Mouse (Mus musculus): Measurements from ENCODE around the gene Pak4. TPM values are rescaled to one million over a fixed set of nuclear protein-coding genes. Genes with fewer than 3 reads are reported as not detected.

Gene Pak4
- polyA plus RNA-seq, 1 experiment from 2014 or later, result 20.9 TPM

DNA sequence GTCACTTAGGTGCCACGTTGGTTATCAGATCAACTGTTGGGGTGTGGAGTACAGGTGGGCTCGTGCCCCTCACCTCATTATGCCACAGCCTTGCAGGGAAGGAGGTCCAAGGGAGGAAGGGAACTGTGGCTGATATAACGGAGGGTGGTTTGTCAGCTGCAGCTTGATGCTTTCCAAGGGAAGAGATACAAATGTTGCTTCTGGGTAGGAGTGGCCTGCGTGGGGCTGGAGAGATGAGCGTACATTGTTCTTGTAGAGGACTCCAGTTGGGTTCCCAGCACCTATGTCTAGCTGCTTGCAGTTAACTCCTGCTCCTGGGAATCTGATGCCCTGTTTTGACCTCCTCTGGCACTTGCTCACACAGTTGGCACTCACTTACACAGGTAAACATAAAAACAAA is 5.2 kb upstream of the Pak4 start:
- no peak overlapping the region for H3K4me3 ChIP-seq
- no peaks in the 10 kb centered on the region for H3K9me3 ChIP-seq
- 79% methylated on average over 5 of the region's 5 CpGs for WGBS
- no peak overlapping the region for H3K4me2 ChIP-seq
- H3K36me3 ChIP-seq (replicated peaks), result no peaks in the 10 kb centered on the region
- no peak overlapping the region for H3K27ac ChIP-seq
- H3K4me1 ChIP-seq, result peaks cover 11% of the 10 kb centered on the region; the same call in 1 of the 2 replicates
- no peak overlapping the region for H3K9ac ChIP-seq
- no peaks in the 10 kb centered on the region for H3K27me3 ChIP-seq (replicated peaks)
- ATAC-seq (replicated peaks), result no peak

DNA sequence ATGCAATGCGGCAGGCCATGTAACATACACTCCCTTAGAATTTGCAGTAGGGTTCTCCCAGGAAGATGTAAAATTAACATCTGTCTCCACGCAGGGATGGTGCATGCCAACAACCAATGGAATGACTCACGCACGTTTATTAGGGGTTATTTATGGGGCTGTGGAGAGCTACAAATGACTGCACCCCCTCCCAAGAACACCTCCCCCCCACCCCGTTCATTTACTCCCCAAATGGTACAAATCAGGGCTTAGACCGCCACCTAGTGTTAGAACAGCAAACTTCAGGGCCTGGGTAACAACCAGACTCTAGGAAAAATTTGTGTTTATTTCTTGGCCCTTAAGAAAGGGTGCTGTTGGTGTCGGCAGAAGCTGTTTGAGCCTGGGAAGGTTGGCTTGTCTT is 3.7 kb upstream of the Pak4 start:
- no peaks in the 10 kb centered on the region for H3K27me3 ChIP-seq (replicated peaks)
- H3K36me3 ChIP-seq (replicated peaks), result no peaks in the 10 kb centered on the region
- no peak for ATAC-seq (replicated peaks)
- peaks cover 19% of the 10 kb centered on the region for H3K4me1 ChIP-seq
- WGBS, result 28% methylated on average over 7 of the region's 7 CpGs
- no peaks in the 10 kb centered on the region for H3K9me3 ChIP-seq
- no peak overlapping the region for H3K27ac ChIP-seq
- no peak overlapping the region for H3K4me3 ChIP-seq
- H3K4me2 ChIP-seq, result no peak overlapping the region; the same call in 1 of the 2 replicates
- H3K9ac ChIP-seq, result no peak overlapping the region; the same call in 1 of the 2 replicates

DNA sequence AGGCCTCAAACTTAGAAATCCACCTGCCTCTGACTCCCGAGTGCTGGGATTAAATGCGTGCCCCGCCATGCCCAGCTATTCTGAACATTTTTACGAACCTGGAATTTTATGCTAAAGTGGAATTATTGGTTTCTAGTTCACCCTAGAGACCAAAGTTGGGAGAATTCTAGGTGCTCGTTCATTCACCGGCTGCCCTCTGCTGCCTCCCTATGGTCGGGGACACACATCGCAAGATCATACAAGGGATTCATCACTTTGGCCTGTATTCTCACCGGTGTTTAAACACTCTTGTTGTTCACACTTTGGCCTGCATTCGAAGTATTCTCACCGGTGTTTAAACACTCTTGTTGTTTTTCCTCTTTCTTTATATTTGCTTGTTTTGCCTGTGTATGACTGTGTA is 3.0 kb upstream of the Pak4 start:
- Histone ChIP-seq H3K27me3 (replicated peaks) (no peaks in the 10 kb centered on the region), H3K27ac (no peak overlapping the region), H3K4me3 (no peak overlapping the region), H3K4me1 (peaks cover 25% of the 10 kb centered on the region), H3K9me3 (no peaks in the 10 kb centered on the region), H3K4me2 (no peak overlapping the region), H3K9ac (no peak overlapping the region), H3K36me3 (replicated peaks) (no peaks in the 10 kb centered on the region)
- ATAC-seq (replicated peaks), result no peak
- 19% methylated on average over 11 of the region's 11 CpGs for WGBS

DNA sequence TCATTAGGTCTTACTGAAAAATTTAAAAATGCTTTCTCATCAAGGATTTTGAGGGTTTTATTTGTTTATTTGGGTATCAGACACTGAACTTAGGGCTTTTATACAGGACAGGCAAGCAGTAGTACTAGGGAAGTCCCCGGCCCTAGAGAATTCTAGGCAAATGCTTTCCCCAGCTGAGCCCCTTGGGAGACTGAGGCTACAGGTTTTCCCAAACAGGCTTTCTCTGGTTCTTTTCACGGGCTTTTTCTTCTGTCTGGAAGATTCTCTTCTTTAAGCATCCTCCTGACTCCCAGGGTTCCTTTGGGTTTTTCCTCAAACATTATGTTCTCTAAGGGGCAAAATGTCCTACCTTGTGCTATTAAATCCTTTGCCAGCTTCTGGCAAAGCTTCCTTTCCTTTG is 966 bp upstream of the Pak4 start:
- Histone ChIP-seq H3K4me2 (no peak overlapping the region), H3K27me3 (replicated peaks) (no peaks in the 10 kb centered on the region), H3K36me3 (replicated peaks) (no peaks in the 10 kb centered on the region), H3K9me3 (no peaks in the 10 kb centered on the region), H3K27ac (no peak overlapping the region), H3K4me1 (peaks cover 33% of the 10 kb centered on the region), H3K4me3 (no peak overlapping the region), H3K9ac (no peak overlapping the region)
- no peak for ATAC-seq (replicated peaks)
- WGBS, result 71% methylated on average over 2 of the region's 2 CpGs

DNA sequence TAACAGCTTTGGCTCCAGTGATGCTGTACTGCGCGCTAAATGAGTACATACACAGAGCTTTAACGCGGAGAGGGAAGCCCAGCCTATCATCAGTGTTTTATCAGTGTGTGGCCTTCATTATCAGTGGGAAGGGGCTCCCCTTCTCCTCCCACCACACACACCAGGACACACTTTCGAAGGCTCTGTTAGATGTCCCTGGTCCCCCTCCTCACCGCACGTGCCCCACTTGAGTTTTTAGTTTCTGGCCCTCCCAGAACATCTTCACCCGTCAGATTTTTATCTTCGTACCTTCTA is 761 bp downstream of the Pak4 start:
- Histone ChIP-seq H3K4me3 (peak overlapping the region; percentile 55), H3K4me2 (peak overlapping the region; percentile 85), H3K36me3 (replicated peaks) (no peaks in the 10 kb centered on the region), H3K9ac (peak overlapping the region; percentile 39), H3K4me1 (peaks cover 40% of the 10 kb centered on the region), H3K27ac (peak overlapping the region; percentile 78; the same call in 1 of the 2 replicates), H3K27me3 (replicated peaks) (no peaks in the 10 kb centered on the region), H3K9me3 (no peaks in the 10 kb centered on the region)
- 12% methylated on average over 9 of the region's 9 CpGs for WGBS
- peak; percentile 24; the same call in 1 of the 2 replicates for ATAC-seq (replicated peaks)

DNA sequence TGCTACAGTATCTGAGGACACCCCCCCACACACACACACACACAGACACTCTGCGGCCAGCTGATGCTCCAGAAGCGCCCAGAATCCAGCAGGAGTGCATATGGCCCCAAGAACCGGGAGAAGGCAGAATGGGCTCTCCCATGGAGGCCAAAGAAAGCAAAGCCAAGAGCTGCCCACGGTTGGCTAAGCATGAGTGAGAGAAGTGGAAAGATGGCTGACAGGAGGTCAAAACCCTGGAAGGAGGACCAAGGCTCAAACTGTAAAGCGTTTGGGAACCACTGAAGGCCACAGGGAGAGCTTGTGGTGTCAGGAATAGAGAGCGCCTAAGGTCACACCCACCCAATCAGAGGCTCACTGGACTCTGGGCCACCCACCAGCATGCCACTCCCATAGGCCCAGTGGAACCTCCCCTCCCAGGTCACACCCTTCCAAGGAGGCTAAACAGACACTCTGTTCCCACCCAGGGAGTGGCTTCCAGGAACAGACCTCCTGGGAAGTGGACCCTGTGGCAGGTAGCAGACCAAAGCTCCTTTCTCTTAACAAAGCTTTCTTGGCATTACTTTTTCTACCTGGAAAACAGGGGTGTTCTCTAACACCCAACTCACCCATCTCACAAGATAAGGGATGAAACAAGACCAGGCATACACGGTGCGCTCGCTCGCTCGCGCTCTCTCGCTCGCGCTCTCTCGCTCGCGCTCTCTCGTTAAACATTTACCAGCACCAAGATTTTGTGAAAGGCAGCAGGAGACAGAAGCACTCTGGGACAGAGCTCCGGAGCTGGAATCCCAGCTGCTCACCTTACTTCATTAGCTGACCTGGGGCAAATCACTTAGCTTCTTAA is 1.3 kb downstream of the Pak4 start:
- H3K27me3 ChIP-seq (replicated peaks), result no peaks in the 10 kb centered on the region
- H3K9me3 ChIP-seq, result no peaks in the 10 kb centered on the region
- peaks cover 40% of the 10 kb centered on the region for H3K4me1 ChIP-seq
- H3K4me2 ChIP-seq, result peak overlapping the region; percentile 85
- H3K4me3 ChIP-seq, result peak overlapping the region; percentile 55
- no peak for ATAC-seq (replicated peaks)
- H3K36me3 ChIP-seq (replicated peaks), result no peaks in the 10 kb centered on the region
- H3K27ac ChIP-seq, result peak overlapping the region; percentile 78; the same call in 1 of the 2 replicates
- peak overlapping the region; percentile 39 for H3K9ac ChIP-seq
- WGBS, result 45% methylated on average over 20 of the region's 20 CpGs

DNA sequence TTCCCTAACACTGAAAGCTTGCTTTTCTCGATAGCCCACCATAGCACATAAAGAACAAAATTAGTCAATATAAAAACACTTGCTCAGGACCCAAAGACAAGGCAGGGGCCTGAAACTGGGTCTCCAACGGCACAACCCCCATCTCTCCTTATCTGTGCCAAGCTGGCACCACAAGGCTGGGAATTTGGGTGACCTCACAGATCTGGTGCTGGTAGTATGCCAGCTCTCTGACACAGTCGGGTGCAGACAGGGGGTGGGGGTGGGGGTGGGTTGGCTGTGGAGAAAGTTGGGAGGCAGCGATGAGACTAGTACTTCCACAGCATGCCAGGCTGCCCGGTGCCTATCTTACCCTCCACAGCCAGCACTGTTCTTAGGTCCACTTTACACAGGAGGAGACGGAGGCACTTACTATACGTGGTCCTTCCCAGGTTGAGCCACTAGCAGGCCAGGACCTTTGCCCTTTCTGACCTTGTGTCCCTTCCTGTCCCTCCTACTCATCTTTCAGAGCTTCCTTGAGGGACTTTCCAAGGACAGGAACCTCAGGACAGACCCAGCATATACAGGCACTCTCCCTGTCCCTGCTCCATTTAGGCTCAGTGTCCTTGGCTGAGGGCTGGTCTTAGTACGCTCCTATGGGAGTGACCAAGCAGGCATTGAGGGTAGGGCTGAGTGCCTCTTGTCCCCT is 2.1 kb downstream of the Pak4 start:
- Histone ChIP-seq H3K4me3 (no peak overlapping the region), H3K9ac (no peak overlapping the region), H3K36me3 (replicated peaks) (no peaks in the 10 kb centered on the region), H3K27ac (no peak overlapping the region), H3K4me1 (peaks cover 35% of the 10 kb centered on the region), H3K4me2 (peak overlapping the region; percentile 85; the same call in 1 of the 2 replicates), H3K27me3 (replicated peaks) (no peaks in the 10 kb centered on the region), H3K9me3 (no peaks in the 10 kb centered on the region)
- 74% methylated on average over 8 of the region's 8 CpGs for WGBS
- no peak for ATAC-seq (replicated peaks)

DNA sequence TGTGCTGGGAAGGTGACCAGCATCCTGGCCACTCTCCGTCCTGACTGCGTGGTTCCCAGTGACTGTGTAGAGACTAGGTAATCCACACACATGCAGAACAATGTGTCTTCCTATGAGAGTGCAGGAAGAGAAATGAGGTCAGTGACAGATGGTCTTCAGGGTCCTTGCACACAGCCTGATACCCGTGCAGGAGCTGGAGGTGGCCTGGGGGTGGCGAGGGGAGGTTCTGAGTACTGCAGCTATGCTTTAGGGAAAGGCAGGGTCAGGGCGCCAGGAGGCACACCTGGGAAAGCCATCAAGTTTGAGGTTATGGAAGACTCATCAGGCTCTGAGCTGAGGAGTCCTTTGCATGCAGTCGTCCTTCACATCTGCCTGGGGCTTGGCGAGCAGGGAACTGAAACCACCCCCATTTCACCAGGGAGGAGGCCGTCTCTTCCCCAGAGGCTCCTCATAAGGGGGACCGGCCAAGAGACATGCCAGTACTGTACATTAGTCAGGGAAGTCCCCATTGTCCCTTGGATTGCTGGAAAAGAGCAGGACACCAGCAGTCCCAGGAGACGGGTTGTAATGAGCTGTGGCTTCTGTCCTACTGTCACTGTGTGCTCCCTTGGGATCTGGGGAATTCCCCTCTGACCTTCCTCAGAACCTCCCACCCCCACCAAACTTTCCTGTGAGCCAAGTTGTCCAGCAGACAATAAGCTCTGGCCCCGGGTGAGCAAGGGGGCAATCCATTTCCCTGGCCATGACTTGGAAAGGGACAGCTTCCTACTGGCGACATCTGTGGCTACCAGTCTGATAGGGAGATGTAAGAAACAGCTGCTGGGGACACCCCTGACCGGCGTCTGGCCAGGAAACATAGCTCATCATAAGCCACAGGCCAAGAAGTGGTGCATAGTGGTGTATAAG is 4.5 kb downstream of the Pak4 start:
- no peak for ATAC-seq (replicated peaks)
- Histone ChIP-seq H3K4me3 (no peak overlapping the region), H3K27me3 (replicated peaks) (no peaks in the 10 kb centered on the region), H3K9ac (no peak overlapping the region), H3K9me3 (no peaks in the 10 kb centered on the region), H3K27ac (no peak overlapping the region), H3K4me2 (no peak overlapping the region), H3K36me3 (replicated peaks) (no peaks in the 10 kb centered on the region), H3K4me1 (peaks cover 33% of the 10 kb centered on the region)
- WGBS, result 63% methylated on average over 14 of the region's 14 CpGs

DNA sequence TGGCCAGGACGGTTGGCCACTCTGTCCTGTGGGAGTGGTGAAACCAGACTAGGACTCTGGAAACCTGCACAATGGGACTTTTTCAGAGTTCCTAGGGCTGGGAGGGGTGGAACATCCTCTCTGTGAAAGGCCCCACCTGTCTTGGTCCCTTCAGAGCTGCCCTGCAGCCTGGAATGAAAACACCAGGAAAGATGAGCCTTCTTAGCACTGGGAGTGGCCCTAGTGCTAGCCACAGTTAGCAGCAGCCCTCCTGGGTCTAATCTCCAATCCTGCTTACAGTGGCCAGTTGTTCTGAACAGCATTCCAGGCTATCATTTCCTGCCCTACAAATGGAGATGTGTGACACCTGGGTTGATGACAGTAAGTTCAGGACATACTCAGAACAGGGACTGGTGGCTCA is 6.1 kb downstream of the Pak4 start:
- Histone ChIP-seq H3K4me1 (peaks cover 33% of the 10 kb centered on the region), H3K36me3 (replicated peaks) (no peaks in the 10 kb centered on the region), H3K9ac (no peak overlapping the region), H3K4me2 (no peak overlapping the region), H3K27me3 (replicated peaks) (no peaks in the 10 kb centered on the region), H3K9me3 (no peaks in the 10 kb centered on the region), H3K27ac (no peak overlapping the region), H3K4me3 (no peak overlapping the region)
- WGBS, result 47% methylated on average over 1 of the region's 1 CpGs
- no peak for ATAC-seq (replicated peaks)

DNA sequence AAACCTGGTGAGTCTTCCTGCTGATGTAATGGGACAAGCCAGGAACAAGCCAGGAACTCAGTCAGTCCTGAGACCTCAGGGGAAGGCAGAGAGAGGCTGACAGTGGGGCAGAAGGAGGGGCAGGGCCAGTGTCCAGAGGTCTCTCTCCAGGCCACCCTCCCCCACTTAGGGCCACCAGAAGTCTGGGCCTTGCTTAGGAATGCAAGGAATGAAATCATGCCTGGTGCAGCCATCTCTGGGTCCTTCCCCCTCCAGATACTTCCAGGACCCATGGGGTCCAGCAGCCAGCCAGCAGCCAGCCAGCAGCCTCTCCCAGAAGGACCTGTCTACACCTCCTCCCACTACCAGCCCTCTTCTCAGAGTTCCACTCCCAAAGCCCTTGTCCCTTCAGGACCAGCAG is 10.3 kb downstream of the Pak4 start:
- Histone ChIP-seq H3K4me3 (no peak overlapping the region), H3K4me2 (no peak overlapping the region), H3K27ac (no peak overlapping the region), H3K4me1 (peaks cover 13% of the 10 kb centered on the region), H3K27me3 (replicated peaks) (no peaks in the 10 kb centered on the region), H3K9me3 (no peaks in the 10 kb centered on the region), H3K36me3 (replicated peaks) (no peaks in the 10 kb centered on the region), H3K9ac (no peak overlapping the region)
- no peak for ATAC-seq (replicated peaks)

DNA sequence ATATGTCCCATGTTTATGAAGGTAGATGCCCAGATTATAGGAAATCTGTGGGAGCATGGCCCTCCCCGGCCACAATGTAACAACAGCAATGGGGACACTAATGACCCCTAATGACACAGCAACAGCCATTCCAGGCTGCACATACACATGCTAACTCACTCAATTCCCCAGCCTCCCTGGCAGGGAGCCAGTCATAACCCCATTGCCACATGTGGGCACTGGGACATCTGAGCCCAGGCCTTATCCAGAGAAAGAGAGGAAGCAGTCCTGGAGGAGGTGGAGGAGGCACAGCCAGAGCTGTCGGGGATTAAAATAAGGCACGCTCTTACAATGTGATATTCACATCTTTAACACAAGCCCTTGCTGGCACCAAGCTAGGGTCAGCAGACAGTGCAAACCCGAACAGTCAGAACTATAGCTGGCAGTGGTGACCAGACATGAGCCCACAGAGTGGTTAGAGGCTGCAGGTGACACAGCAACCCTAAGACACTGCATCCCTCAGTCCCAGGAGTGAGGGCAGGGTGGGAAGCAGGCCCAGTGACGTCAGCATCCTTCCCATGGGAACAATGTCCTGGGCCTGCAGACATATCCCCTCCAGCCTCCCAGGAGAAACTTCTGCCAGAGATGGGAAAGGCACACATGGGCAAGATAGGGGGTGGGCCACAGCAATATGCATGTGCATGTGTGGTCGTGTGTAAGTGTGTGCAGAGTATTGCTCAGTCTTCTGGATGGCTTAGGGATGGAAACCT is 11.1 kb downstream of the Pak4 start:
- no peaks in the 10 kb centered on the region for H3K9me3 ChIP-seq
- H3K36me3 ChIP-seq (replicated peaks), result no peaks in the 10 kb centered on the region
- peaks cover 13% of the 10 kb centered on the region for H3K4me1 ChIP-seq
- no peak overlapping the region for H3K27ac ChIP-seq
- no peak overlapping the region for H3K9ac ChIP-seq
- H3K4me2 ChIP-seq, result no peak overlapping the region
- no peak for ATAC-seq (replicated peaks)
- 60% methylated on average over 6 of the region's 6 CpGs for WGBS
- no peaks in the 10 kb centered on the region for H3K27me3 ChIP-seq (replicated peaks)
- no peak overlapping the region for H3K4me3 ChIP-seq

DNA sequence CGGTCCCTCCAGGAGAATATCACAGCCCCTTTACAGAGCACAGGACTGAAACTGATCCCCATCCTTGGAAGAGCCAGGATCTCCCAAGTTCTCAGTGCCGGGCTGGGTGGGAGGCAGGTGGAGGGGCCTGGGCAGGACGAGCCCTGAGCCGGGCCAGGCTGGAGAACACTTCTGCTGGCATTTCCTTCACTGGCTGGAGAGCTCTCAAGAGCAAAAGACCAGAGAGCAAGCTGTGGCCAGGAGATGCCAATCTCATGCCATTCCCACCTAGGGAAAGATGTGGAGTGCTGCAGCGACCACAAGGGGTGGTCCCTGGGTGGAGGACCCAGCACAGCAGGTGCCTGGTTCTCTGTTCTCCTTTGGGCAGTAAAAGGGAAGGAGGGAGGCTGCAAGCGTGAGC is 13.0 kb downstream of the Pak4 start:
- H3K9me3 ChIP-seq, result no peaks in the 10 kb centered on the region
- H3K4me3 ChIP-seq, result no peak overlapping the region
- H3K4me2 ChIP-seq, result no peak overlapping the region
- 78% methylated on average over 6 of the region's 6 CpGs for WGBS
- no peaks in the 10 kb centered on the region for H3K27me3 ChIP-seq (replicated peaks)
- H3K9ac ChIP-seq, result no peak overlapping the region
- no peak for ATAC-seq (replicated peaks)
- peaks cover 13% of the 10 kb centered on the region for H3K4me1 ChIP-seq
- H3K36me3 ChIP-seq (replicated peaks), result no peaks in the 10 kb centered on the region
- no peak overlapping the region for H3K27ac ChIP-seq
